Mouse (Mus musculus) granulocyte monocyte progenitor cell, adult 5-6 weeks (primary cell): ENCODE results near the gene Stard13. TPM values are rescaled to one million over a fixed set of nuclear protein-coding genes. Genes with fewer than 3 reads are reported as not detected.

Experiments used
- total RNA-seq, 2 experiments: library from RNA; stranded (forward) in 1 of 2; stranded (reverse) in 1 of 2; fragments of 200-712, 200-1000 nt in 1 of 2; fragments of >200 nt in 1 of 2; fragmentation: Nextera tagmentation in 1 of 2; gene quantifications; 2 replicates each; pipeline ENCODE4 v1.2.3; 2014 to 2017

The Stard13 gene
- total RNA-seq, 2 experiments from 2014 or later, result not detected

Other genes starting within 250 kb of the Stard13 start
- not detected in 2 replicates for gene Gm42906, start 194.3 kb upstream of the Stard13 start, total RNA-seq (2014; fragmentation: Nextera tagmentation)
- not detected in 2 replicates for gene Gm42906, start 194.3 kb upstream of the Stard13 start, total RNA-seq (2017)